Mouse (Mus musculus) kidney, embryonic 14.5 days (tissue): ENCODE results near the gene Eri3. TPM values are rescaled to one million over a fixed set of nuclear protein-coding genes. Genes with fewer than 3 reads are reported as not detected.

ENCODE experiments used
- ATAC-seq: fragments of 200-750 bp; cut with Nextera tagmentation; 2 replicates; pipeline ENCODE4 v1.8.0; 2017; ENCODE audit warnings: moderate number of reproducible peaks, mild to moderate bottlenecking, moderate TSS enrichment, moderate library complexity; ENCODE audit not compliant: low FRiP score, low TSS enrichment
- H3K27ac ChIP-seq: fragments of 300-500 bp; sonication (generic); 2 replicates; pipeline ENCODE4 v1.5.1; 2014; ENCODE audit warnings: low read depth, mild to moderate bottlenecking, low read length, moderate library complexity, mixed read lengths
- H3K27me3 ChIP-seq: fragments of 300-500 bp; sonication (generic); 2 replicates; pipeline ENCODE4 v1.6.1; 2014; ENCODE audit warnings: mild to moderate bottlenecking, low read length; ENCODE audit not compliant: control insufficient read depth, insufficient read depth
- H3K36me3 ChIP-seq: fragments of 300-500 bp; sonication (generic); 2 replicates; pipeline ENCODE4 v1.6.1; 2014; ENCODE audit warnings: low read length, mixed read lengths; ENCODE audit not compliant: control insufficient read depth, insufficient read depth
- H3K4me1 ChIP-seq: fragments of 300-500 bp; sonication (generic); 2 replicates; pipeline ENCODE4 v1.6.1; 2014; ENCODE audit warnings: low read length, mixed read lengths; ENCODE audit not compliant: control insufficient read depth, insufficient read depth
- H3K4me2 ChIP-seq: fragments of 300-500 bp; sonication (generic); replicated peaks from 2 replicates; pipeline ENCODE4 v1.6.1; 2014; ENCODE audit warnings: low read depth, mild to moderate bottlenecking, low read length
- H3K4me3 ChIP-seq: fragments of 300-500 bp; sonication (generic); 2 replicates; pipeline ENCODE4 v1.5.1; 2014; ENCODE audit warnings: mild to moderate bottlenecking, low read length
- H3K9ac ChIP-seq: fragments of 300-500 bp; sonication (generic); 2 replicates; pipeline ENCODE4 v1.6.1; 2014; ENCODE audit warnings: low read depth, mild to moderate bottlenecking, low read length, moderate library complexity
- H3K9me3 ChIP-seq: fragments of 300-500 bp; sonication (generic); 2 replicates; pipeline ENCODE4 v1.6.1; 2016; ENCODE audit warnings: low read length; ENCODE audit not compliant: control insufficient read depth
- WGBS: fragments of 180-500 bp; shearing (Covaris S2); extraction: QIAGEN DNeasy Blood & Tissue Kit; methylation state at CpG from one replicate; pipeline ENCODE4 v1.1.7; 2014; 5-methylcytosine and 5-hydroxymethylcytosine counted together
- polyA plus RNA-seq: library from polyadenylated mRNA; unstranded; fragments of >200 nt; fragmentation: Nextera tagmentation; extraction: Ambion mirVana; gene quantifications from 2 replicates; pipeline ENCODE4 v1.2.1, GENCODE M21; 2014

Gene Eri3
- polyA plus RNA-seq, 1 experiment from 2014 or later = 161 TPM

DNA sequence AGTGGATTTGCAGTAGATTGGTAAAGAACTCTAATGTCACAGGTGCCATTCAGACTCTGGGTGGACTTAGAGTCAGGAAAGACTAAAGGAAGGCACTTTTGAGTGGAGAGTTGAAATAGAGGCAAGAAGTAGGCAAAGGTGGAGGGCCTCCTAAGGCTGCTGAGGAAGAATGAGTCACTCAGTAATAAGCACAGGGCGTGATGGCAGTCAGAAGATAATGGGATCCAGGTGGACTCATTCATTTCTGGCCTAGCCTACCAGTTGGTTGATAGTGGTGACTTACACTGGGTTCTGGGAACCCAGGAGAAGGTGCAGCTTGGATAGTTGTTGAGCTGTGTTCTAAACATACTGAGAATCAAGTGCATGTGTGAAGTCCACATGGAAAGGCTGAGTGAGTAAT lies 91.6 kb downstream of the Eri3 start:
- H3K27ac ChIP-seq = no peak overlapping the region
- peaks cover 5% of the 10 kb centered on the region for H3K36me3 ChIP-seq
- 84% methylated on average over 1 of the region's 1 CpGs for WGBS
- ATAC-seq = no peak
- H3K4me3 ChIP-seq = no peak overlapping the region
- H3K9me3 ChIP-seq = no peaks in the 10 kb centered on the region
- no peak overlapping the region for H3K4me2 ChIP-seq
- no peaks in the 10 kb centered on the region for H3K27me3 ChIP-seq
- H3K9ac ChIP-seq = no peak overlapping the region
- 0 out of 2 replicates have a peak, but pooled peaks cover 6% of the 10 kb centered on the region for H3K4me1 ChIP-seq

GRCm38 (mm10) chr4:117645031-117645435 lies 94.9 kb downstream of the Eri3 start:
- H3K4me3 ChIP-seq = no peak overlapping the region
- H3K9ac ChIP-seq = no peak overlapping the region
- WGBS = 38% methylated on average over 22 of the region's 22 CpGs
- peaks cover 3% of the 10 kb centered on the region for H3K36me3 ChIP-seq
- no peak overlapping the region for H3K27ac ChIP-seq
- ATAC-seq = peak; percentile 55; the same call in 1 of the 2 replicates
- no peak overlapping the region for H3K4me2 ChIP-seq
- no peaks in the 10 kb centered on the region for H3K9me3 ChIP-seq
- 0 out of 2 replicates have a peak, but pooled peaks cover 6% of the 10 kb centered on the region for H3K4me1 ChIP-seq
- no peaks in the 10 kb centered on the region for H3K27me3 ChIP-seq

GRCm38 (mm10) chr4:117645859-117646258 lies 95.7 kb downstream of the Eri3 start:
- no peak for ATAC-seq
- no peaks in the 10 kb centered on the region for H3K27me3 ChIP-seq
- no peak overlapping the region for H3K4me3 ChIP-seq
- no peak overlapping the region for H3K9ac ChIP-seq
- no peak overlapping the region for H3K27ac ChIP-seq
- WGBS = 79% methylated on average over 2 of the region's 2 CpGs
- H3K4me1 ChIP-seq = 0 out of 2 replicates have a peak, but pooled peaks cover 6% of the 10 kb centered on the region
- no peak overlapping the region for H3K4me2 ChIP-seq
- H3K36me3 ChIP-seq = peaks cover 3% of the 10 kb centered on the region
- H3K9me3 ChIP-seq = no peaks in the 10 kb centered on the region

DNA sequence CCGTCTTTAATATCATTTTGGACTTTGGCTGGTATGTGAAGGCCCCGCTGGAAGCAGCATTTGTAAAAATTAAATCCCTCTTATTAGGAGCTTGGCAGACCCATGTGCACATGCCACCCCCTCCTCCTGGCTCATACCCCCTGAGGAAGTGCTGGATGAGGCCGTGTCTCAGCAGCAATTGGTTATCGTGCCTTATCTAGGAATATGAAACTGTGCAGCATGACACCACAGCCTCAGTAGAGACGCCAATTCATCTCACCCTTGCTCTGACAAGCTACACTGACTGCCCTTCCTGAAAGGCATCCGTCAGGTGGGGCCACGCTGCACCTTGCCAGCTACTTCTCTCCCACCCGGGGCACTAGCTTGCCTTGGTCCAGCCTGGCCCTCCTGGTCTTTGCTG lies 96.3 kb downstream of the Eri3 start:
- Histone ChIP-seq H3K36me3 (peaks cover 3% of the 10 kb centered on the region), H3K9me3 (no peaks in the 10 kb centered on the region), H3K4me3 (no peak overlapping the region), H3K4me1 (peaks cover 6% of the 10 kb centered on the region; the same call in 1 of the 2 replicates), H3K4me2 (no peak overlapping the region), H3K9ac (no peak overlapping the region), H3K27me3 (no peaks in the 10 kb centered on the region), H3K27ac (no peak overlapping the region)
- no peak for ATAC-seq
- 88% methylated on average over 8 of the region's 8 CpGs for WGBS

DNA sequence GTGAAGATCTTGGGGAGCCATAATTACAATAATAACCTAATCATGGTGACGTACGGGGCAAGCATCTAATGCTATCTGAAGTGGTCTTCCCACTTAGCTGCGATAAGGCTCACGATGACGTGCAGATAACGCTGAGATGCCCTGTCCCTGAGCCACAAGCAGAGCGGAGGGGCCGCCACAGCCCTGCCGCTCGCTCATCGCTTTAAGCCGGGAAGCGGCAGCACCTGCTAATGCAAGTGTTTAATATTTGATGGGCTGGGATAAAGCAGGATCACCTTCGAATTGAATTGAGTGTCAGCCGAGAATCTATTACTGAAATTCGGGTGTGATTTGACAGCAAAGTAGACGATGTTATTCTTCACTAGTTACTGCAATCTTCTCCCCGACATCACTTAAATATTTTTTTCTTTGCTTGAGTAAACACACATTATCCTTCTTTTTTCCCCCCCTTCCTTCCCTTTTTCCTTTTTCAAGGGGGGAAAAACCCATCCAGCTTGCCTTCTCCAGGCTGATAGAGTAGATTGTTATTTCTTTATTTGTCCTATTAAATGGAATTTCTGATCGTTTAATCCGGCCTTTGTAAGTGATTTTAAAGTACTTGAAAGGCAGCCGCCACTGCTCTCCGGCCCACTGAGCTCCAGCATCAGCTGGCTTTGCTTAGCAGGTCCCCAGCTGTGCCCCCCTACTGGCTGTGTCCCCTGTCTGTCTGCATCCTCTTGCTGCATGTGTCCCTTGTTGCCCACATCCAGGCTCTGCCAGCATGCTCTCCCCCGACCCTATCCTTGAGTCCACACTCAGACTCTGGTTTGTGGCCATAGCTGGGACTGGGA lies 97.0 kb downstream of the Eri3 start:
- Histone ChIP-seq H3K9ac (no peak overlapping the region), H3K36me3 (peaks cover 3% of the 10 kb centered on the region), H3K27me3 (no peaks in the 10 kb centered on the region), H3K9me3 (no peaks in the 10 kb centered on the region), H3K4me3 (no peak overlapping the region), H3K4me2 (no peak overlapping the region), H3K4me1 (peaks cover 8% of the 10 kb centered on the region; the same call in 1 of the 2 replicates), H3K27ac (no peak overlapping the region)
- WGBS = 82% methylated on average over 23 of the region's 23 CpGs
- ATAC-seq = no peak

GRCm38 (mm10) chr4:117651626-117652101 lies 101.5 kb downstream of the Eri3 start:
- no peak overlapping the region for H3K9ac ChIP-seq
- no peaks in the 10 kb centered on the region for H3K9me3 ChIP-seq
- ATAC-seq = peak; percentile 84
- 18% methylated on average over 8 of the region's 8 CpGs for WGBS
- H3K27ac ChIP-seq = no peak overlapping the region
- peaks cover 13% of the 10 kb centered on the region; the same call in 1 of the 2 replicates for H3K4me1 ChIP-seq
- H3K4me3 ChIP-seq = no peak overlapping the region
- peaks cover under 1% of the 10 kb centered on the region for H3K36me3 ChIP-seq
- no peaks in the 10 kb centered on the region for H3K27me3 ChIP-seq
- no peak overlapping the region for H3K4me2 ChIP-seq

DNA sequence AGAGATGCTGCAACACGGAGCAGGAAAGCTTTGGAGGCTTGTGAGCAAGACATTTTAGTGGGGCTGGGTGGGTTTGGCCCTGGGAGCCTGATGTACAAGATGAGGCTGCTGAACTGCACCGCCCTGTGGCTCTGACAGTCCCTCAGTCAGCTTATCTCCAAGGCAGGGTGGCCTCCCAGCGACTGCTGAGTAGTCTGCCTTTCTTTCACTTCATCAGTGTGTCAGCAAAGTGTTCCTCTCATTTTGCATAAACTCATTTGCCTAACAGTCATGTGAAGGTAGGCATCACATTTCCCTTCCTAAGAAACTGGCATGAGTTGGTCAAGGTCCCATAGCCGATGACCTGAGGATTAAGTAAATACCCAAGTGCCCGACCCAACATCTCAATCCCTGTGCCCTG lies 102.6 kb downstream of the Eri3 start:
- no peak for ATAC-seq
- 62% methylated on average over 5 of the region's 5 CpGs for WGBS
- Histone ChIP-seq H3K9me3 (no peaks in the 10 kb centered on the region), H3K36me3 (no peaks in the 10 kb centered on the region; the same call in 1 of the 2 replicates), H3K4me2 (no peak overlapping the region), H3K27me3 (no peaks in the 10 kb centered on the region), H3K4me3 (no peak overlapping the region), H3K4me1 (peaks cover 17% of the 10 kb centered on the region), H3K9ac (no peak overlapping the region), H3K27ac (no peak overlapping the region)

DNA sequence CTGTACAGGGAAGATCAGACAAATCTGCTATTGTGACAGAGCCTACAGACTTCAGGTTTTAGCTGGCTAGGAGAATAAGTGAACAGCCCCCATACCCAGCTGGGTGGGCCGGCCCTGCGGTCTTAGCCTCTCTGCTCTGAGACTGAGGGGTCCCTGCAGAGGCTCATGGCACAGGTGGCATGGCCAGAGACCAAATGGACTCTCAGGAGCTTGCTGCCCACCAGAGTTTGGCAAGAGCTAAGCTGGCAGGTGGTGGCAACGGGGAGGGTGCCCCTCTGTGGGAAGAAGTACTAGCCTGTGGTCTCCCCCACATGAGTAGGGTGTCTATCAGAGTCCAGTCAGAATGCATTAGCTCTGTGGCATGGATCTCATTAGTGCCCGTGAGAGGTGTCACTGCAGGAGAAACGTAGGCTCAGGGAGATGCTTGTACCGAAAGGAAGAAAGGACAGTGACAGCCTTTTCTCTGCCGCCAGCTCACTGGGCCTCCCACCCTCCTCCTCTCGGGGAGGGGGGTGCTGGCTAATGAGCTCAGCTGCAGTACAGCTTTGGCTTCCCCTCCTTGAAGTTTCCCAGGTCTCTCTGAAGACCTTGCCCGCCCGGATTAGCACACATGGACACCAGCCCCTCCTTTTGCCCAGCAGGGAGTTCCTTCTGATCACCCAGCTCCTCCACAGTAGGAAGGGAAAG lies 104.0 kb downstream of the Eri3 start:
- H3K4me1 ChIP-seq = peaks cover 32% of the 10 kb centered on the region
- no peaks in the 10 kb centered on the region for H3K36me3 ChIP-seq
- H3K27me3 ChIP-seq = no peaks in the 10 kb centered on the region
- WGBS = 30% methylated on average over 10 of the region's 10 CpGs
- no peak overlapping the region for H3K27ac ChIP-seq
- H3K4me3 ChIP-seq = no peak overlapping the region
- ATAC-seq = no peak
- no peaks in the 10 kb centered on the region for H3K9me3 ChIP-seq
- H3K9ac ChIP-seq = no peak overlapping the region
- no peak overlapping the region for H3K4me2 ChIP-seq
